Mouse (Mus musculus) 3134 (cell line): ENCODE measurements around the gene Mindy1.
A peak's percentile ranks its signal among the peaks of the same experiment; 100 is the strongest.

ENCODE experiments used
- DNase-seq: peaks from one replicate; pipeline ENCODE4 v3.0.0-alpha.2; 2011; ENCODE audit warnings: low spot score; ENCODE audit not compliant: insufficient read length; ENCODE audit errors: extremely low read depth

The Mindy1 gene

DNA sequence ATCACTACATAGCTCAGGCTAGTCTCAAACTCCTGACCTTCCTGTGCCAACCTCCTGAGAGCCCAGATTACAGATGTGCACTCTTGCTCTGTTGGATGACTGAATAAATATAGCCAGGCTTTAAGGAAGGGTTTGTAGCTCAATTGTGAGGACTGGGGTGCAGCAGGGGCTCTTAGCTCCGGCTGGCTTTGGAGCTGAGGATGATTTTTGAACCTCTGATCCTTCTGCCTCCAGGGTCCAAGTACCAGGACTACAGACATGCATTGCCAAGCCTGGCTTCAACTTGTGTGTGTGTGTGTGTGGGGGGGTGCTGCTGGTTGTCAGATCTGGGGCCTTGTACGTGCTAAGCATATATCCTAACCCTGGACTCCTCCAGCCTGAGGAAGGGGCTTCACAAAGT lies 11.8 kb downstream of the Mindy1 start:
- DNase-seq: no peak

GRCm38 (mm10) chr3:95293537-95293936 lies 12.4 kb downstream of the Mindy1 start:
- peak; percentile 82 for DNase-seq

- DNase-seq: no peak
These were observed 13.2 kb downstream of the Mindy1 start for GRCm38 (mm10) chr3:95294316-95294715.

- no peak for DNase-seq
These were observed 13.6 kb downstream of the Mindy1 start for GRCm38 (mm10) chr3:95294718-95295117.

DNA sequence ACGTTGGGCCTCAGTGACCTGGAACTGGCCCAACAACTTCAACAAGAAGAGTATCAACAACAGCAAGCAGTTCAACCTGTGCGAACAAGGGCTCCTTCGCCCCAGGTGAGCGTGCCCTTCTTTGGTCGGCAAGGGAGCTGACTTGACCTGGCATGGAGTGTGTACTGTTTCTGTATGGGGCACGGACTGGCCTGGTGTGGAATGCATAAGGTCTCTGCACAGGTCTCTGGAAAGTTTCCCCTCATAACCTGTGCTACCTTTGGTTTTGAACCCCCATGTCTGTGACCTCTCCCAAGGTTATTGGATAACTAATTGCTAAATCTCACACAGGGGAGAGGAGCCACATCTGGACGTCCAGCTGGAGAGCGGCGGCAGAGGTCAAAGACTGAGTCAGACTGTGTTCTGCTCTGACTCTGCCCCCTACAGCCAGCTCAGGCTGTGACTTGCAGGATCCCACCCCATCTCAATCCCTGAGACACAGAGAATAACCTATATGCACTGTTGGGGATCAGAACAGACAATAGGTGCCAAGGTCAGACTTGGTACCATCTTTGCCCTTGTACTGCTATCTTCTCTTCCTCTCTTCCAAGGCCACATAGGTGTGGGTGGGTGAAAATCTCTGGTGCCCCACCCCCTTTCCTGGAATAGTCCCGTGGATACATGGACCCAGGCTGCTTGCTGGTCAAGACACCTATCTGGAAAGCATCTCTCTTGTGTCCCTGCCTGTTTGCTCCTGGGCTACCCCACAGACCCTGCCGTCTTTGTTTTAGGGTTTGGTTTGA lies 14.4 kb downstream of the Mindy1 start:
- no peak for DNase-seq

GRCm38 (mm10) chr3:95296103-95296469 lies 14.9 kb downstream of the Mindy1 start:
- DNase-seq: no peak

DNA sequence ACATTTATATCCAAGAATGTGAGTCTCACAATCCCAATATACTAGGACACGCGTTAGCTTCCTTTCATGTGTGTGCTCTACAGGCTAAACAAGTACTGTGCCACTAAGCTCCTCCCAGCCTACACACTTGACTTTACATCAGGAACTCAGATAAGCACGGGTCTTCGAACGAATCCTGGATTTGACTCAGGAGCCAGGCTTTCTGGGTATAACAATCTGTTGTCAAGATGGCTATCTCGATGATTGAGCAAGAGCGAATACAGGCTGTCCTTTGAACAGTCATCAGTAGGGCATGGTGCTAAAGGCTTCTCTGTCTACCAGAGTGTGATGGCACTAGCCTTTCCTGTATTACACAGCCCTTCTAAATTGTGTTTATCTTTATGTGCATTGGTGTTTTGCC lies 16.9 kb downstream of the Mindy1 start:
- no peak for DNase-seq

DNA sequence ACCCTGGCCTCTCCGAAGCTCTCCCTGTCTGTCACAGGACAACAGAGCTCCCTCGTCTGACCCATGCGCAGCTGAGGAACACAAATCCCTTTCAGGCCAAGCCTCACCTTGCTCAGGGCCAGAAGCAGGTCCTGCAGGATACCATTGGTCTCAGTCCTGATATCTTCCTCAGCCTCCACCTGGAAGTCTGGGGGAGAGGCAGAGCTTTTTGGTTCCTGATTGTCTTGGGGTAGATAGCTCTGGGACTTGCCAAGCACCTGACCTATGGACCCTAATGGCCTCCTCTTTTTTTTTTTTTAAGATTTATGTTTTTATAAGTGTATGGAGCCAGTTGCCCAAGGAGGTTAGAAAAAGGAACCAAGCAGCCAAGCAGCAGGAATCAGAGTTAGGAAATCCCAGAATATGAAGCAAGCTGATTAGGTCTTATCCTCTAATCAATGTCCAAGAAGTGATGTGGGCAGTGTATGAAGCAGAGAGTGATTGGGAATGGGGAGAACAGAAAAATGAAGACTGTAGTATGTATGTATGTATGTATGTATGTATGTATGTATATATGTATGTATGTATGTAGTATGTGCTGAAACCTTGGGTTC lies 20.2 kb downstream of the Mindy1 start:
- DNase-seq: no peak

- no peak for DNase-seq
These were observed 25.1 kb downstream of the Mindy1 start for GRCm38 (mm10) chr3:95306244-95306643.

DNA sequence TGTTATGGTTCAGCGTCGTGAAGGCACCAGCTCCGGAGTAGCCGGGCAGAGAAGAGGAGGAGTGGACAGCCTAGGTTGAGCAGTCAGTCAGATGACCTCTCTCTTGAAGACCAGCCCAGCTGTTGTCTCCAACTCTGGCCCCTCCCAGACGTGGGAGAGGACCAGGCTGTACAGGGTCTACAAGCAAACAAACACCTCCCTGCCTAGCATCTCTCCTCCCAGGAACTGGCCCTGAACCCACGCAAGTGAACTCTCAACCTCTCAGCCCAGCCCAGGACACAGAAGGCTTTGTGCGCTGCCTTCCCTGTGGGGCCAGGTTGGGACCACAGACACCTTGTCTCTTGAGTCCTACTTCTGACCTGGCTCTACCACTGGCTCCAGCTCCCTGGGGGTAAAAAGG lies 26.0 kb downstream of the Mindy1 start, which contains the start of gene Anxa9:
Gene Anxa9 (minus strand): TSS at position 77 of the 400 bp plus-strand sequence.
- DNase-seq: no peak

DNA sequence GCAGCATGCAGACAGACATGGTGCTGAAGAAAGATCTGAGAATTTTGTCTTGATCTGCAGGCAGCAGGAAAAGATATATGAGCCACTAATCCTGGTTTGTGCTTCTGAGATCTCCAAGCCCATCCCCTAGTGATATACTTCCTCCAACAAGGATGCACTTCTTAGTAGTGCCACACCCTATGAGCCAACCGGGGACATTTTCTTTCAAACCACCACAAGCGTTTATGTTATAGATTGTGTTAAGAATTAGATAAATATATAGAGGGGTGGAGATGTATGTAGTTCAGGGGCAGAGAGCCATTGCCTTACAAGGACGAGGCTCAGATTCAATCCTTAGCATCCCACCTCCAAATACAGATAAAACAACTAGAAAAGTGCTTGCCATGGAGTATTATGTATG lies 29.4 kb downstream of the Mindy1 start:
- DNase-seq: no peak

DNA sequence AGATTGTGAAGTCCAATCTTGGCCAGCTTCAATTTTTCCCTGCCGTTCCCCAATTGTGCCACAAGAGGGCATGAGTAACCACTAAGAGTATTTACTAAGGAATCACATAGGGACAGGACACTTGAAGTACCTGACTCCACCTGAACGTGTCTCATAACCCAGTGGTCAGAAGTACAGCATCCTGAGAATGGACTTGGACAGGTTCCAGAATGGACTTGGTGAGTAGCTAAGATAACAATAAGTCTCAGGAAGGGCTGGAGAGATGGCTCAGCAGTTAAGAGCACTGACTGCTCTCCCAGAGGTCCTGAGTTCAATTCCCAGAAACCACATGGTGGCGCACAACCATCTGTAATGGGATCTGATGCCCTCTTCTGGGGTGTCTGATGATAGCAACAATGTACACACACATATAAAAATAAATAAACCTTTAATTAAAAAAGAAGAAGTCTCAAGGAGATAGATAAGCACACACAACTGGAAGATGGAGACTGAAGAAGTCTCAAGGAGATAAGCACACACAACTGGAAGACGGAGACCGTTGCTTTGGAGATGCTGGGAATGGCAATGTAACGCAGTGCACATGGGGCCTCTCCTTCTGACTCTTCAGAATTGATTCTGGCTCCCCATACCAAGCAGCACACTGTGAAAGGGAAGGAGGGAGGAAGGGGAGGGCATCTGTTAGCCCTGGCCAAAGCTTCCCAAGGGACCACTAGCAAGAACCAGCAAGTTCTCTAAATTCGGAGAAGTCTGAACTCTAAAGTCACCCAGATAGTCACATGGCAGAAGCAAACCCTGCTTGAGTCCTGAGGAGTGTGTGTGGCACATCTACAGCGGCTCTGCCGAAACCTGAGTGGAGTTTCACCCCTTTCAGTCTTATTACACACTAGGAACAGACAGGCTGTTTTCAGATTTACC lies 30.1 kb downstream of the Mindy1 start:
- DNase-seq: peak; percentile 76

DNA sequence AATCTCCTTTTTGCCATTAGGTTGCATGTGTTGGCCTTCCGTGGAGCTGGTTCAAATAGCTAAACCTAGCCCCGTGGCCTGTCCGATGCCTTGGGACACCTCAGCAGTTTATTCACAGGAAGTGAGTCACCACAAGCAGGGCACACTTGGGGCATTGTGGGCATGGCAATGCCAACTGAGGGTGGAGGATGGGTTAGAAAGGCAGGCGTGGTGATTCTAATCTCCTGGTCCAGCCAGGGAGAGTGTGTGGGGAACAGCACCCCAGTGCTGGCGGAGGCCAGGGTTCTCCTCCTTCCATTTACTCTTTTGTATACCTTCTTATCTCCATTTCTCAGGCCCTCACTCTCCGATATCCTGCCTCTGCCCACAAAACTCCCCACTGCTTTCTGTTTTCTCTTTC lies 31.5 kb downstream of the Mindy1 start:
- peak; percentile 85 for DNase-seq

DNA sequence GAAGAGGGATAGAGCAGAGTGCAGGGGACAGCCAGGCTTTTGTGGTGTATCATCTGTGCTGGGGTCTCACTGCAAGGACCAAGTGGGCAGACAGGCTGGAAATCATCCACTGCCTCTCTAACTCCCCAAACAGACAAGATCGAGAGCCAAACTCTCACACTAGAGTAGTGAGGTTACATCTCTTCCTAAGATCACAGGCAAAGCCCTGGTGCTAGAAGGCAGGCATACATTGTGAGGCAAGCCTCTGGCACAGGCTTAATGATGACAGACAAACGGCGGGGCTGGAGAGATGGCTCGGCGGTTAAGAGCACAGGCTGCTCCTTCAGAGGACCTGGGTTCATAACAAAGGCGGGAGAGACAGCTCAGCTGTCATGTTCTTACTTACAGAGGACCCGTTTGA lies 32.3 kb downstream of the Mindy1 start:
- DNase-seq: peak; percentile 62

- no peak for DNase-seq
These were observed 32.9 kb downstream of the Mindy1 start for GRCm38 (mm10) chr3:95314075-95314474.

- DNase-seq: no peak
These were observed 33.4 kb downstream of the Mindy1 start, which contains the start of gene Cers2 for GRCm38 (mm10) chr3:95314486-95315093. TSS of gene Cers2 (plus strand) at chr3:95314791.

DNA sequence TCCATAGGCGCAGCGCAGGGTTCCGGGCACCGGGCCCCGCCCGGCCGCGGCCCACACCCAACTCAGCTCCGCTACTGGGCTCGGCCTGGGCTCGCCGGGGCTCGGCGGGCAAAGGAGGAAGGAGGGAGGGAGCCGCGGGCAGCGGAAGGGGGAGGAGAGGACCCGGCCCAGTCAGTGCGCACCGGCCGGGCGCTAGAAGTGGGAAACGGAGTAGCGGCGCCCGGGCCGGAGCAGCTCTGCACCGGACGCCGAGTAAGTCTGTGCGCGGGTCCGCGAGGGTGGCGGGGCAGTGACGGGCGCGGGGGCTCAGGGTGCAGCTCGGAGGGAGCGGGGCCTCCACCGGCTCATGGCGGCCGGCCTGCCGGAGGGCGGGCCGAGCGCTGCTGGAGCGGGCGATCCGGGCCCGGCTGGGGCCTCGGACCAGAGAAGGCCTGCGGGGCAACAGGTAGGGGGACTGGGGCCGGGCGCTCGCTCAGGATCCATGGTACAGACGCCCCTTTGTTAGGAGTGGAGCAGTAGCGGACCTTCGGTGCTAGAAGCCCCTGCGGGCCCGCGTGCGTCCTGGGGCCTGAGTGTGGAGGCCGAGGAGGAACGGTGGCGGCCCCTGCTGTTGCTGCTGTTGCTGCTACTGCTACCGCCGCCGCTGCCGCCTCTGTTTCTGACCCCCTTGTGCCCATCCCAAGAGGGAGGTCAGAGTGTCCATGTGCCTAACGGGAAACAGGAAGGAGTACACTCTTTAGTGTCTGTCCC lies 34.1 kb downstream of the Mindy1 start:
- DNase-seq: peak; percentile 91

DNA sequence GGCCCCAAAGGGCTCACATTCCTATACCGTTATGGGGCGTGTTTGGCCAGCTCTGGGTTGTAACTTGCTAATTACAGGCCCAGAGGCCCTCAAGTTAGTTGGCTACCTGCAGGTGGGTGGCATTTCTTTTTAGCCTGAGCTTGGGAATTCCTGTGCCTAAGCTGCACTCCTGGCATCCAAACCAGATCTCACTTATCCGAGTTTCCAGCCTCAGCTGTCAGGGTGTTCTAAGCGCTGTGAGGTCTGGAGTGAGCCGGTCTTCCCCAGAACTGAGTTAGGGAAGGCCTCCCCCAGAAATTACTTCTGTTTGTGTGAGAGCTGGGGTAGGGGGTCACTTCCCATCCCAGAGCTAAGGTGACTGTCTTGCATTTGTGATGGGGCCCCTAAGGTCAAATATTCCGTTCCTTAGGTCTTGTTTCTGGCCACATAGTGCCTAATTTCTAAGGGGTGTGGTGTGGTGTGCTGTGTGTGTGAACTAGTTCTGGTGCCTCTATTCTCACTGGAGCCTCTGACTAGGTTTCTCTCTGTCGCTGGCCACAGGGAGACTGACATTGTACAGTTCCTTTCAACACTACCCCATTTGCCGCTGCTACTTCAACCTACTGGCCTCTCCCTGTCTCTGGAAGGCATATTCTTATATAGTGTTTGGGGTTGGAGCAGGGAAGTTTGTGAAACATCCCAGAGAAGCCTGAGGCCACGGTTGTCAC lies 34.9 kb downstream of the Mindy1 start:
- DNase-seq: no peak

DNA sequence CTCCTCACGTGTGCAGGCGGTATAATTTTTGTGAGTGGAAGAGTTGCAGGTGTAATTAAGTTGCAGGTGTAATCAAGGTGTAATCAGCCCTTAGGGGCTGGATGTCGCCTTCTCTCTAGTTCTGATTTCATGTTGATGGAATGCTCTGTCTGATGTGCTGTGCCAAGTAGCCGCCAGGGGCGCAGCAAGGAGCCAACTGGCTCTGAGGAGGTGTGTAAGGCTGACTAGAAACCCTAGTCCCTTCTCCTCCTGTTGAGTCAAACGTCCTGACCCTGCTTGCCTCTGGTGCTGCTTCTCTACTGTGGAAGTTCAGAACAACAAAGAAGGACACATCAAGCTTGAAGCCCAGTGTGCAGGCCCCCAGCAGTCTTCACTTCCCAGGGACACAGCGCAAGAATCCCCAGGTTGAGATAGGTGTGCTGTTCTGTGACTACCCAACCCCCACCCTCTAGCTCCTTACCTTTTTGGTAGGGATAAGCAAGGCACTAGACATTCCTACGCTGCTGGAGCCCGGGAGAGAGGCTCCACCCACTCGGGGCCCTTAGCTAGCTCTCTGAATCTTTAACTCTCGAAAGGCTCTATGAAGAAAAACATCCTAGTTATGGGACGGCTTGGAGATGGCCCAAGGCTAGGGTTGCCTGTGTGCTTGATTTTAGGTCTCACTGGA lies 36.4 kb downstream of the Mindy1 start:
- peak; percentile 59 for DNase-seq
